Mouse (Mus musculus) liver, adult 2 months (tissue): ENCODE results near the gene Stat3. TPM values are rescaled to one million over a fixed set of nuclear protein-coding genes. Genes with fewer than 3 reads are reported as not detected.

Experiments
- DNase-seq: peaks from one replicate; pipeline ENCODE4 v3.0.0-alpha.2; 2011; ENCODE audit warnings: low read depth, low spot score; ENCODE audit errors: extremely low read depth
- H3K27ac ChIP-seq: fragments of 200-500 bp; replicated peaks from 2 replicates; pipeline ENCODE4 v1.5.1; 2012; ENCODE audit warnings: low read depth, mild to moderate bottlenecking, control low read depth, inconsistent platforms, low read length; ENCODE audit not compliant: insufficient read depth
- H3K27me3 ChIP-seq: fragments of 200-500 bp; 2 replicates; pipeline ENCODE4 v1.6.1; 2012; ENCODE audit warnings: mild to moderate bottlenecking, moderate library complexity, low read length, inconsistent platforms; ENCODE audit not compliant: control insufficient read depth, insufficient read depth
- H3K36me3 ChIP-seq: fragments of 200-500 bp; 2 replicates; pipeline ENCODE4 v1.6.1; 2012; ENCODE audit warnings: low read length, inconsistent platforms; ENCODE audit not compliant: control insufficient read depth, insufficient read depth
- H3K4me1 ChIP-seq: fragments of 200-500 bp; 2 replicates; pipeline ENCODE4 v1.6.1; 2011; ENCODE audit warnings: low read length; ENCODE audit not compliant: control insufficient read depth, insufficient read depth
- H3K4me3 ChIP-seq: fragments of 200-500 bp; 2 replicates; pipeline ENCODE4 v1.5.1; 2011; ENCODE audit warnings: low read depth, mild to moderate bottlenecking, control low read depth, low read length, moderate library complexity; ENCODE audit not compliant: insufficient read depth
- H3K79me2 ChIP-seq: fragments of 200-500 bp; 2 replicates; pipeline ENCODE4 v1.6.1; 2012; ENCODE audit warnings: inconsistent platforms, mild to moderate bottlenecking, low read length, moderate library complexity; ENCODE audit not compliant: control insufficient read depth, insufficient read depth
- H3K9ac ChIP-seq: fragments of 200-500 bp; 2 replicates; pipeline ENCODE4 v1.6.1; 2012; ENCODE audit warnings: low read depth, mild to moderate bottlenecking, control low read depth, inconsistent platforms, low read length
- CTCF ChIP-seq: fragments of 200-500 bp; IDR thresholded peaks from 2 replicates; pipeline ENCODE4 v1.5.1; 2011; ENCODE audit warnings: low read depth, low read length, control low read depth
- POLR2A ChIP-seq: fragments of 200-500 bp; IDR thresholded peaks from 2 replicates; pipeline ENCODE4 v1.6.1; 2011; ENCODE audit warnings: low read length, control low read depth; ENCODE audit not compliant: insufficient read depth; ENCODE audit errors: extremely low read depth
- WGBS: fragments of 180-500 bp; shearing (Covaris S2); methylation state at CpG from one replicate; pipeline ENCODE4 v1.1.7; 2018; 5-methylcytosine and 5-hydroxymethylcytosine counted together
- polyA plus RNA-seq: library from polyadenylated mRNA; depleted of rRNA; stranded (reverse); fragments of >200 nt; gene quantifications from 2 replicates; pipeline ENCODE4 v1.2.3, GENCODE M21; 2012
- total RNA-seq: library from RNA; depleted of rRNA; stranded (reverse); fragments of >200 nt; gene quantifications from 2 replicates; pipeline ENCODE4 v1.2.3, GENCODE M21; 2014

The Stat3 gene
- total and polyA plus RNA-seq, 2 experiments: 58.5 to 60.4 TPM

DNA sequence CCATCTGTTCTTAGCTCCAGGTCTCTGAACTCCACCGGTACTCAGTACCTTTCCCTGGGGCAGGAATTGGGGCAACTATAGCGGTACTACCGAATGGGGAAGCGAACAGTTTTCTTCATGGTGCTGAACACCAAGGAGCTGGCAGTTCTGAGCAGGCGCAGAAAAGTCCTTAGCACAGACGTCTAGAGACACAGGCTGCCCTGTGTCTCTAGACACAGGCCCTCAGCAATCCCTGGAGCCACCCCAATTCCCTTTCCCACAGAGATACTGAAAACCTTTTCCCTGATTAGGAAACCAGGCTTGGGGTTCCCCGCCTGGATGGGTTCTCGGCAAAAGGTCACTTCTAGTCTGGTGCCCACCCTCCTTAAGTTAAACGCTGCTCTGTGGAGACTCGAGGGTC lies 32.1 kb upstream of the Stat3 start:
- no peak overlapping the region for H3K4me3 ChIP-seq
- H3K79me2 ChIP-seq: no peaks in the 10 kb centered on the region
- H3K4me1 ChIP-seq: no peaks in the 10 kb centered on the region
- no peak overlapping the region for H3K27ac ChIP-seq
- DNase-seq: no peak
- TF ChIP-seq POLR2A: no peak
- TF ChIP-seq CTCF: no peak
- no peaks in the 10 kb centered on the region for H3K36me3 ChIP-seq
- no peak overlapping the region for H3K9ac ChIP-seq
- 89% methylated on average over 10 of the region's 10 CpGs for WGBS
- H3K27me3 ChIP-seq: no peaks in the 10 kb centered on the region

DNA sequence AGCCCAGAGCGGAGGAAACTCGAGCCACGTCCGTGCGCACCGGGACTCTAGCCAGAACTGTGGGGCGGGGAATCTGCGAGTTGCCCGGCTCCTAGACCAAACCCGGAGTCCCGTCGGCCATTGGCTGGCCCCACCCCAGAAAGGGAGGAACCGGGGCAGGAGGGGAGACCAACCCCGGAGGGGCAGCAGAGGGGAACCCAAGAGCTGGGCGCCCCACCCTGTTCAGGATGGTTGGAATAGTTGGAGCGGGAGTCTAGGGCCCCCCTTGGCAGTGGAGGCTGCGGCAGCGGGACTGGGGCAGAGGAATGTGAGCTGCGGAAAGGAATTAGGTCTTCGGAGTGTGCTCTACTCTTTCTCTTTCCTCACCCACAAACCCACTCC lies 31.2 kb upstream of the Stat3 start, which contains the start of gene Cavin1:
Gene Cavin1, minus strand, starts transcription at position 331 of the 381 bp plus-strand sequence.
- peak; percentile 33 for DNase-seq
- H3K4me1 ChIP-seq: no peaks in the 10 kb centered on the region
- peak within 1 kb of the TSS; percentile 67 for H3K4me3 ChIP-seq
- TF ChIP-seq POLR2A (peak; percentile 77; the same call in 1 of the 2 replicates), CTCF (no peak)
- peak within 1 kb of the TSS; percentile 12; the same call in 1 of the 2 replicates for H3K27ac ChIP-seq
- H3K36me3 ChIP-seq: no peaks in the 10 kb centered on the region
- peak within 1 kb of the TSS; percentile 62 for H3K9ac ChIP-seq
- H3K79me2 ChIP-seq: no peaks in the 10 kb centered on the region
- 12% methylated on average over 20 of the region's 20 CpGs for WGBS
- no peaks in the 10 kb centered on the region for H3K27me3 ChIP-seq

DNA sequence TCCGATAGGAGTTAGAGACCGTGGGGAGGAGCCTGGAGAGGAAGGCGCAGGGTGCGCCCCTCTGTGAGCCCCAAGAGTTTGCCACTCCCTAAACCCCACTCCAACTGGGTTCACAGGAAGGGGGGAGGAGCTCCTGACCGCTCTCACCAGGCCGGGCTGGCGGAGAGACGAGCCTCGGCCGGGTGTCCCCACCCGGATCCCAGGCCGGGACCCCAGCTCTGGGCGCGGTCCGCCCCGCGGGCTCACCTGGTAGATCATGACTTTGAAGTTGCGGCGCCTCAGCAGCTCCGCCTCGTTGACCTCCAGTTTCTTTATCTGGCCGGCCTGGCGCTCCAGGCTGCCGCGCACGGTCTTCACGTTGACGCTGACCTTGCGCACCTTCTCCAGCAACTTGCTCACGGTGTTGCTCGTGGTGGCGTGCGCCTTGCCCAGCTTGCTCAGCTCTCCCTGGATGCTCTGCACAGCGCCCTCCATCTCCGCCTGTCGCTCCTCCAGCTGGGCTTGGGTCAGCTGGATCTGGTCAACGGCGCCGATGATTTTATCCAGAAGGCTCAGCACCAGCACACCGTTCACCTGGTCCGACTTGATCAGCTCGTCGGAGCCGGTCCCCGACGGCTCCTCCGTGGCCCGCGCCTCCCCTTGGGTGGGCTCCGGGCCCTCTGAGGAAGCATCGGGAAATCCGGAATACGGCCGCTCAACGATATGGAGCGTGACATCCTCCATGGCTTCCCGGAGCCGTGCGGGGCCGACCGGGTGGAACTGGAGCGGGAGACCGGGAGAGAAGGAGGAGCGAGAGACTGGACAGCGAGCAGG lies 30.6 kb upstream of the Stat3 start:
- H3K4me1 ChIP-seq: no peaks in the 10 kb centered on the region
- no peak for DNase-seq
- no peak for TF ChIP-seq CTCF
- no peak for TF ChIP-seq POLR2A
- H3K27me3 ChIP-seq: no peaks in the 10 kb centered on the region
- H3K27ac ChIP-seq: no peak overlapping the region; the same call in 1 of the 2 replicates
- peak overlapping the region; percentile 62 for H3K9ac ChIP-seq
- WGBS: under 1% methylated on average over 65 of the region's 65 CpGs
- H3K79me2 ChIP-seq: no peaks in the 10 kb centered on the region
- H3K4me3 ChIP-seq: peak overlapping the region; percentile 67
- no peaks in the 10 kb centered on the region for H3K36me3 ChIP-seq

DNA sequence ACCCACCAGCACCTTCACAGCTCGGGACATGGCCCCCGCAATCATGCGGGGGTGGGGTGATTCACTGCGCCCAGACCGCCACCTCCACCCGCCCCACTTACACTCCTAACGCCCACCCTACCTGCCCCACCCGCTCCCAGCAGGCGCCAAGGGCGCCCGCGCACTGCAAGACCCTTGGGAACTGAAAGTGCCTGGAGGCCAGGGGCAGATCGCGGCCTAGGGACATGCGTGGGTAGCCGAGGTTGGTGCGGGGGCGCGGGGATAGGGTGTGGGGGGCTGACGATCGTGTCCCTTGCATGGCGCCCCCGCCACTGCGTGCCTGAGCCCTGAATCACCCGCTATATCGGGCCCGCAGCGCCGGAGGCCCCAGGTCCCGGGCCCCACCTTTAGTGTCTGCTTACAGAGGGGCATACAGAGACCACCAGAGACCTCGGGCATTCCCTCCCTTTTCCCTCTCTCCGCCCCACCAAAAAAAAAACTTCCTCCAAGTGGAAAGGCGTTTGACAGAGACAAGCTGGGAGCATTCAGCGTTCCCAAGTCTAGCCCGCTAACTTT lies 29.9 kb upstream of the Stat3 start:
- TF ChIP-seq CTCF (no peak), POLR2A (no peak)
- H3K4me1 ChIP-seq: no peaks in the 10 kb centered on the region
- peak overlapping the region; percentile 62 for H3K9ac ChIP-seq
- H3K27ac ChIP-seq: no peak overlapping the region; the same call in 1 of the 2 replicates
- H3K36me3 ChIP-seq: no peaks in the 10 kb centered on the region
- WGBS: 16% methylated on average over 35 of the region's 35 CpGs
- no peaks in the 10 kb centered on the region for H3K27me3 ChIP-seq
- H3K4me3 ChIP-seq: peak overlapping the region; percentile 67
- DNase-seq: no peak
- H3K79me2 ChIP-seq: no peaks in the 10 kb centered on the region

DNA sequence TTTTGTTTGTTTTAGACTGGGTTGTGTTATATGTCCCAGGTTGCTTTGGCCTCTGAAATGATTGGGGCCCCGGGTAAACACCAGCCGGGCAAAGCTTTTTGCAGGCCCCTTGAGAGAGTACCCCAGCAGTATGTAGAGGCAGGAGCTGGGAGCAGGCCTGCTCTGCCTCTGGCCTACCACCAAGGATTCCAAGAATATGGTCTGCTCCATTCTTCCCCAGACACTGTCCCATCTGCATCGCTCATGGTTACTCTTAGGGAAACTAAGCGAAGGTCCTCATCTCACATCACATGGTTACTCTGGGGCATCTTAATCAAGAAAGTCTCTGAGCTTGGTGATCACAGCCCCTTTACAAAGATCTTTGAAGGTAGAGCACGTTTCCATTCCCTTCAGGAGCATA lies 29.2 kb upstream of the Stat3 start:
- 83% methylated on average over 5 of the region's 5 CpGs for WGBS
- TF ChIP-seq CTCF (no peak), POLR2A (no peak)
- no peaks in the 10 kb centered on the region for H3K79me2 ChIP-seq
- DNase-seq: no peak
- no peaks in the 10 kb centered on the region for H3K4me1 ChIP-seq
- no peak overlapping the region for H3K4me3 ChIP-seq
- H3K9ac ChIP-seq: no peak overlapping the region
- H3K27ac ChIP-seq: no peak overlapping the region
- no peaks in the 10 kb centered on the region for H3K27me3 ChIP-seq
- no peaks in the 10 kb centered on the region for H3K36me3 ChIP-seq

DNA sequence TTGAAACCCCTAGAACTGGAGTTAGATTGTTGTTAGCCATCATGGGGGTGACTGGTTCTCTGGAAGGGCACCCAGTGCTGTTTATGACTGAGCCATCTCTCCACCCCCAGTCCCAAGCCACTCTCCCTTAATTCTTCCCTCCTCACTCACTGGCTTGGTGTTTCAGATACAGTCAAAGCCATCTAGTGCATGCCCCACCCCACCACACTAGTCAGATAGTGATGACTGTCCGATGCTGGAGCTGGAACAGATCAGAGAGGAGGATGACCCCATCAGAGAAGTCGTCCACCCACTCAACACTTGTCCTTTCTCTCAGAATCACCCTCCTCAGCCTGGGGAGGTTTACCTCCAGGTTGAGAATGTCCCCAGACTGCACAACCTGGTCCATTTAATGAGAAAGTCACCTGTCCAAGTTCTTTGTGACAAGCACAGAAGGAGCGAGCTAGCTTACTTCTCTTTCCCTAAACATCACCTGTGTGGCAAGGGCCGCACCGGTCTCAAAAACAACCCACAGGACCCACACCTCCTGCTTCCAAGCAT lies 28.6 kb upstream of the Stat3 start:
- Histone ChIP-seq H3K27me3 (no peaks in the 10 kb centered on the region), H3K79me2 (no peaks in the 10 kb centered on the region), H3K9ac (no peak overlapping the region), H3K4me3 (no peak overlapping the region), H3K36me3 (no peaks in the 10 kb centered on the region), H3K27ac (no peak overlapping the region), H3K4me1 (no peaks in the 10 kb centered on the region)
- 92% methylated on average over 5 of the region's 5 CpGs for WGBS
- DNase-seq: no peak
- TF ChIP-seq CTCF: no peak
- no peak for TF ChIP-seq POLR2A
